Mouse (Mus musculus) small intestine, adult 2 months (tissue): ENCODE data around the gene Camk2n1.

ENCODE experiments used
- CTCF ChIP-seq: fragments of 200-500 bp; IDR thresholded peaks from 2 replicates; pipeline ENCODE4 v1.5.1; 2012; ENCODE audit warnings: low read depth, mild to moderate bottlenecking, control low read depth, inconsistent platforms, low read length, moderate library complexity, mixed read lengths; ENCODE audit not compliant: insufficient replicate concordance, insufficient read length; ENCODE audit errors: extremely low read depth
- POLR2A ChIP-seq: fragments of 200-500 bp; IDR thresholded peaks from 2 replicates; pipeline ENCODE4 v1.6.1; 2012; ENCODE audit warnings: low read depth, mild to moderate bottlenecking, control low read depth, inconsistent platforms, low read length, moderate library complexity

- TF ChIP-seq POLR2A (no peak), CTCF (no peak)
These were observed 39.3 kb downstream of the Camk2n1 start for GRCm38 (mm10) chr4:138493161-138494001.
